Mouse (Mus musculus) small intestine, adult 2 months (tissue): ENCODE results near the gene Traf1. TPM values are rescaled to one million over a fixed set of nuclear protein-coding genes. Genes with fewer than 3 reads are reported as not detected.

Experiments used
- H3K27ac ChIP-seq: fragments of 200-500 bp; 2 replicates; pipeline ENCODE4 v1.5.1; 2012; ENCODE audit warnings: low read depth, low read length, control low read depth, inconsistent platforms; ENCODE audit not compliant: insufficient read depth
- H3K27me3 ChIP-seq: fragments of 200-500 bp; 2 replicates; pipeline ENCODE4 v1.6.1; 2012; ENCODE audit warnings: mild to moderate bottlenecking, moderate library complexity, low read length, inconsistent platforms; ENCODE audit not compliant: control insufficient read depth, insufficient read depth
- H3K36me3 ChIP-seq: fragments of 200-500 bp; 2 replicates; pipeline ENCODE4 v1.6.1; 2012; ENCODE audit warnings: mild to moderate bottlenecking, low read length, control low read depth, inconsistent platforms; ENCODE audit not compliant: control insufficient read depth, insufficient read depth
- H3K4me1 ChIP-seq: fragments of 200-500 bp; 2 replicates; pipeline ENCODE4 v1.6.1; 2012; ENCODE audit warnings: low read length, inconsistent platforms, mixed read lengths; ENCODE audit not compliant: control insufficient read depth, insufficient read depth, insufficient read length
- H3K4me3 ChIP-seq: fragments of 200-500 bp; 2 replicates; pipeline ENCODE4 v1.5.1; 2012; ENCODE audit warnings: low read depth, mild to moderate bottlenecking, control low read depth, inconsistent platforms, low read length, moderate library complexity
- CTCF ChIP-seq: fragments of 200-500 bp; IDR thresholded peaks from 2 replicates; pipeline ENCODE4 v1.5.1; 2012; ENCODE audit warnings: low read depth, mild to moderate bottlenecking, control low read depth, inconsistent platforms, low read length, moderate library complexity, mixed read lengths; ENCODE audit not compliant: insufficient replicate concordance, insufficient read length; ENCODE audit errors: extremely low read depth
- POLR2A ChIP-seq: fragments of 200-500 bp; IDR thresholded peaks from 2 replicates; pipeline ENCODE4 v1.6.1; 2012; ENCODE audit warnings: low read depth, mild to moderate bottlenecking, control low read depth, inconsistent platforms, low read length, moderate library complexity
- WGBS: fragments of 180-500 bp; shearing (Covaris S2); methylation state at CpG from one replicate; pipeline ENCODE4 v1.1.7; 2018; 5-methylcytosine and 5-hydroxymethylcytosine counted together
- polyA plus RNA-seq: library from polyadenylated mRNA; depleted of rRNA; stranded (reverse); fragments of >200 nt; gene quantifications from 2 replicates; pipeline ENCODE4 v1.2.3, GENCODE M21; 2012; rRNA removed

Gene Traf1
- polyA plus RNA-seq = 3.8 and 6.1 TPM in 2 replicates

- WGBS = 5% methylated on average over 20 of the region's 20 CpGs
- TF ChIP-seq POLR2A (no peak), CTCF (no peak)
- H3K36me3 ChIP-seq = no peaks in the 10 kb centered on the region
- peak within 1 kb of the TSS; percentile 67 for H3K4me3 ChIP-seq
- no peaks in the 10 kb centered on the region for H3K27me3 ChIP-seq
- H3K27ac ChIP-seq = peak within 1 kb of the TSS; percentile 92
- peaks cover 14% of the 10 kb centered on the region for H3K4me1 ChIP-seq
Measured at GRCm38 (mm10) chr2:34961481-34962036, at the start of gene Traf1. Gene Traf1, minus strand, starts transcription at chr2:34961772.

- TF ChIP-seq CTCF = no peak
- WGBS = 87% methylated on average over 9 of the region's 9 CpGs
- H3K27ac ChIP-seq = no peak overlapping the region
- no peaks in the 10 kb centered on the region for H3K27me3 ChIP-seq
- no peaks in the 10 kb centered on the region for H3K36me3 ChIP-seq
- H3K4me3 ChIP-seq = no peak overlapping the region
- H3K4me1 ChIP-seq = no peaks in the 10 kb centered on the region
Measured at GRCm38 (mm10) chr2:34998956-34999355, 37.4 kb upstream of the Traf1 start.

DNA sequence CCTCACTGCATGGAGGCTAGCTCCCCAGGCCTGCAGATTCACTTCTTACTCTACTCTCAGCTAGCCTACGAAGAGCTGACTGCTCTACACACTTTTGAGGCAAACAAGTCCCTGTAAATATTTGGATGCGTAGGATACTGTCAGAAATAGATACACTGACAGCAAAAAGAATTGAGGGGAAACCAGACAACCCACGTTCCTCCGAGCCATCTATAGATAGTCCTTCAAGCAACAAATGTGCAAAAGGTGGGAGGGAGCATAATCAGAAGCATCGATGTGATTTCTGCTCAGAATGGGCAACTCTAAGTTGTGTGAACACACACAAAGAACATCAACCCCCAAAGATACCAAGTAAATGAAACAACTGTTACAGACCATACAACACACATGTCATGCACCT, 34.9 kb upstream of the Traf1 start:
- TF ChIP-seq POLR2A (no peak), CTCF (no peak)
- no peaks in the 10 kb centered on the region for H3K36me3 ChIP-seq
- WGBS = 83% methylated on average over 5 of the region's 5 CpGs

GRCm38 (mm10) chr2:34993696-34994356, 32.3 kb upstream of the Traf1 start:
- WGBS = 84% methylated on average over 5 of the region's 5 CpGs
- H3K27me3 ChIP-seq = no peaks in the 10 kb centered on the region
- no peak for TF ChIP-seq CTCF
- TF ChIP-seq POLR2A = no peak
- no peaks in the 10 kb centered on the region for H3K4me1 ChIP-seq
- no peak overlapping the region for H3K27ac ChIP-seq
- no peaks in the 10 kb centered on the region for H3K36me3 ChIP-seq
- no peak overlapping the region for H3K4me3 ChIP-seq

More for the DNA sequence above, 34.9 kb upstream of the Traf1 start:
- H3K4me3 ChIP-seq = no peak overlapping the region
- H3K27me3 ChIP-seq = no peaks in the 10 kb centered on the region
- H3K27ac ChIP-seq = no peak overlapping the region
- no peaks in the 10 kb centered on the region for H3K4me1 ChIP-seq

GRCm38 (mm10) chr2:34992729-34993695, 31.4 kb upstream of the Traf1 start:
- no peak overlapping the region for H3K4me3 ChIP-seq

DNA sequence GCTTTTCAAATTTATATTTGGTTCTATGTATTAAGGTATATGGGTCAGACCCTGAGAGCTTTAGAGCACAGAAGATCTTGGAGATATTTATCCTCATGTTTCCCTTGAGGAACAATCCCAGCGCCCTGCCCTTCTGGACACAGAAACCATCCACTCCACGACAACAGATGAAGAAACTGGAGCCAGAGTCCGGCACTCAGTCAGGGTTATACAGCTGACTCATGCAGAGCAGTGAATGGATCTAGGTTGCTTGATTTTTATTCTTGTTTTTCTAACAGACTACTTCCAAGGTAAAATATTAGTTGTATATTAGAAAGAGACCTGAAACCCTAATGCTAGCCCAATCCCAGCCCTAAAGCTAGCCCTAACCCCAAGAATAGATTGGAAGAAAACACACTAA, 30.4 kb upstream of the Traf1 start:
- H3K4me3 ChIP-seq = no peak overlapping the region
- H3K27me3 ChIP-seq = no peaks in the 10 kb centered on the region
- TF ChIP-seq CTCF (no peak), POLR2A (no peak)
- 89% methylated on average over 3 of the region's 3 CpGs for WGBS
- no peaks in the 10 kb centered on the region for H3K36me3 ChIP-seq
- H3K27ac ChIP-seq = no peak overlapping the region
- H3K4me1 ChIP-seq = no peaks in the 10 kb centered on the region

More at GRCm38 (mm10) chr2:34992729-34993695, 31.4 kb upstream of the Traf1 start:
- no peaks in the 10 kb centered on the region for H3K4me1 ChIP-seq
- H3K27me3 ChIP-seq = no peaks in the 10 kb centered on the region
- H3K27ac ChIP-seq = no peak overlapping the region
- WGBS = 50% methylated on average over 9 of the region's 9 CpGs
- TF ChIP-seq POLR2A (no peak), CTCF (no peak)
- H3K36me3 ChIP-seq = no peaks in the 10 kb centered on the region

GRCm38 (mm10) chr2:34989749-34990148, 28.2 kb upstream of the Traf1 start:
- no peaks in the 10 kb centered on the region for H3K27me3 ChIP-seq
- no peak overlapping the region for H3K27ac ChIP-seq
- H3K4me1 ChIP-seq = no peaks in the 10 kb centered on the region
- no peaks in the 10 kb centered on the region for H3K36me3 ChIP-seq
- 73% methylated on average over 1 of the region's 1 CpGs for WGBS
- no peak for TF ChIP-seq POLR2A
- no peak overlapping the region for H3K4me3 ChIP-seq
